Mouse (Mus musculus) cerebellum, adult 8-10 months (tissue): ENCODE data around the gene Rpl36al.

Experiments used
- DNase-seq: peaks from one replicate; pipeline ENCODE4 v3.0.0; 2022

The Rpl36al gene

DNA sequence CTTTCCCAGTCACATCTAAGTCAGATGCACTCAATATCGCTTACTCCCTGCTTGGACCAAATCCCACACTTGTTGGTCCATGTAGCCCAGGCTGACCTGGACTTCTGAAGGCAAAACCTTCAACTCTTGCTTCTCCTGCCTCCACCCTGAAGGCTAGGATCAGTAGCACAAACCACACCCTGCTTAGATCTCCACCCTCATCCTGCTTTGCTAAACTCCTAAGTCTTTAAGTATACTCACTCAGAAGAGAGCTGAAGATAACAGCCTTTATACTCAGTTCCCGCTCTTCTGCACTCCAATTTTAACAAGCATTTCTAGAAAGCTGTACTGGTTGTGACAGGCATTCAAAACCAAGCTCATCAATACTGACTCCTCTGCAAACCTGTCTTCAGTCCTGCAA lies 26.8 kb downstream of the Rpl36al start:
- DNase-seq, result no peak

DNA sequence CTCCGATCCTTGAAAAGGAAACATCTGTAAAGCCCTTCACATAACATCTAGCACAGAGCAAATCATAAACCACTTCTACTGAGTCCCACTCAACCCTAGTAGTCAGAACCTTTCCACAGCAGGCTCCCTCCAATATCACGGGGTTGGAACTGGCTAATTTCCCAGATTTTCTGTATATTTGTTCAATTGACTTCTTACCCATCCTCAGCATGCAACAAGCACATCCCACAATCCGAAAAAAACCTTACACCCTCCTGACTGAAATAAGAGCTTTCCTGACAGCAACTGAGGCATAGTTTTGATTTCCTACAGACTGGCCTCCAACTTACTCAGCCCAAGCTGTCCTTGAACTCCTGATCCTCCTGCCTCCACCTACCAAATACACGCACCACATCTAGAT lies 27.4 kb downstream of the Rpl36al start:
- no peak for DNase-seq

DNA sequence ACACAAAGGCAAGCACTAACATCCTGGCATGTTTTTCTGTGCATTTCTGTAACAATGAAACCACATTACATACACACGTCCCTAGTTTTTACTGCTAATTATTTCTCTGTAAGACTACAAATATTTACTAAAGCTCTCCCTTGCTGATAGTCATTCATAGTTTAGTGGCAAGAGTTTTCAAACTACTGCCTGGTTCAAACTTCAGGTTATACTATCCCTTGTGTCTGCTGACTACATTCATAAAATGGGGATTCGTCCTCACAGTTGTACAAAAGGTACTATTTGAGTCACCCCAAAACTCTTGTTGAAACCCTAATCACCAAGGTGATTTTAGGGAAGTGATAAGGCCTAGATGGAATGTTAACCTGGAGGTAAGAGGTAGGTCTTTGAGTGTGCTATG lies 28.0 kb downstream of the Rpl36al start:
- no peak for DNase-seq

DNA sequence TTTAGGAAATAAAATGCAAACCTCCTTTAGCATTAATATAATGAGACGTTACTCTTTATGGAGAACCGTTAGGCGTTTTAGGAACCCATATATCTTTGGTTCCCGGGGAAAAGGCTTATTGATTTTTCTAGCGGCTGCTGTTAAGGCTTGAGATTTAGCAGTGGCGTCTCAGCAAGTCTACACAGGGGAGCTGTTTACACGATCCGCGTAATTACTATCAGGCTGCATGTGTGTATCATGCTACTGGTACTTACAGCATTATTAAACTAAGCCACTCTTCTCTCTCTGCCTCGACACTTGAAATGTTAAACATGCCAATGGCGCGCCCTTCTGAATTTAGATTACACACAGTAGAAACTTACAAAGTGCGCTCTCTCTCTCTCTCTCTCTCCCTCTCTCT lies 33.8 kb downstream of the Rpl36al start:
- no peak for DNase-seq

DNA sequence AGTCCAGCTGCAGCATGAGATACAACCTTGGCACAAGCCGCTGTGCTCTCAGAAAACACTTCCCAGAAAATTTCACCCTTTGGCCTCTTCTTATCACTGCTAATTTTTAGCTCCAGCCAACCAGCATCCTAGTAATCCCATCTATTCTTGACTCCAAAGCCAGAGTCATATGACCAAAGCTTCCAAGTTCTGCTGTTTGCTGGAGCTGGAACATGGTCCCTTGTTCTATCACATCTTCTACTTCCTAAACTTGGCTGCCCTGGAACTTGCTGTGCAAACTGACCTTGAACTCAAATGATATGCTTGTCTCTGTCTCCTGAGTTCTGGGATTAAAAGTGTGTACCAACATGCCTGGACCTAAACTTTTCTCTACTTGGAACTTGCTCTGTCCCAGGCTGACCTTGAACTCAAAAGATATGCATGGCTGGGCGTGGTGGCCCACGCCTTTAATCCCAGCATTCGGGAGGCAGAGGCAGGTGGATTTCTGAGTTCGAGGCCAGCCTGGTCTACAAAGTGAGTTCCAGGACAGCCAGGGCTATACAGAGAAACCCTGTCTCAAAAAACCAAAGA lies 36.6 kb downstream of the Rpl36al start:
- DNase-seq, result no peak

DNA sequence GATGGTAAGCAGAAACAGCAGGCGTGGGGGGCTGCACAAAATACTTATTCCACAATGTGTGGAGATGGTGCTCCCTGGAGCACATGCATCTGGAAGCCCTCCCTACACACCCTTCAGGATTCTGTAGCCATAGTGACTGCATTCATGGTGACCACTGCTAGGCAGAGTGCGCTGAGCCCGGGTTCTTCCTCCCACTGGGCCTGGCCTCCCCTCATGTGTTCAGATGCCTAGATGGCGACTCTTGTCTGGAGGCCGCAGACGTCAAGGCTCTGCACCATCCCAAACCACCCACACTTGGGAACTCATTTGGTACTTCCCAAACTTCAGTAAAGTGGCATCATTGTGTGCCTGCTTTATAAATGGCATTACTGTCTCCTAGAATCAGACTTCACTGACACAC lies 40.4 kb downstream of the Rpl36al start:
- DNase-seq, result no peak

DNA sequence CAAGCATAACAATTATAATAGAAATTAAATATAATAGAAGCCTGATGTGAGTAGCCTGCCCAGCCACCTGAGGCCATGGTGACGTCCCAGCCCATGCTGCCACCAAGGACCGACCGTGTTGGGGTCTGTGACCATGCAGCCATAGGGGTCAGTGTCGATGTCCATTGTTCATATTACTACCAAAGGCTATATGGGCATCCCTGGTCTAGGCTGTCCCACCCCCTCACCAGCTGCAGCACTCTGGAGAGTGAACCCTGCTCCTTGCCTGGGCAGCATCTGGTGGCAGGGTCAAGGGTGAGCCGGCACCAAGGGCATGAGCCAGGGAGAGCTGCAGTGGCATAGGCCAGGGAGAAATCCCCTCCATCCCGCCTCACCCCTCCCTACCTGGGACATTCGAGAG lies 44.0 kb downstream of the Rpl36al start:
- no peak for DNase-seq

DNA sequence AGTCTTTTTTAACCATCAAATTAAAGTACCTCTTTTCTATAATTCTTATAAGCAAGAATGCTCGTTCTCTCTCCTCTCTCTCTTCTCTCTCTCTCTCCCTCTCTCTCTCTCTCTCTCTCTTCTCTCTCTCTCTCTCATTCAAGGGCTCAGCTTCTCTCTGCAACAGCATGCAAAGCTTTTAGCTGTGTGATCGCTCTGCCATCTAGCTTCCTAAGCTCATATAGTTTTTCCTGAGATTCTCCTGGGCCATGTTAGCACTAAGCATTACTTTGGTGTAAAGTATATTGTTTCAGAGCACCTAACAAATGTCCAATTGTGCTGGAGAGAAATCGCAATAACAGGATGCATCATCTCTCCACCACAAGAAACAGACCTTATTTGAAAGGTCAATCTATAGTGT lies 44.7 kb downstream of the Rpl36al start:
- no peak for DNase-seq
